18 mouse cellular contexts compared by ENCODE assay signal in genomic region chr10:4604527-4605209, GRCm38 (mm10). TPM values are rescaled to one million over a fixed set of nuclear protein-coding genes. Genes with fewer than 3 reads are reported as not detected.
DNase-seq lines count a peak whose midpoint lies in the region; ATAC-seq and TF ChIP-seq lines count a peak whose summit lies in the region.
"Had no signal": no experiment of that assay in that cellular context is flagged by ENCODE, and none has a peak within 500 bp of the region (broad histone marks: within the 10 kb centered on the region; RNA-seq: fewer than 3 reads in every experiment).

No protein-coding gene starts in this region.

- H3K9ac ChIP-seq in liver, embryonic 14.5 days (replicated peaks), result no peak overlapping the region
- H3K9ac ChIP-seq in liver, embryonic 11.5 days (ENCODE audit: low read depth, low read length), result no peak overlapping the region
- H3K9ac ChIP-seq in liver, embryonic 16.5 days (ENCODE audit: low read depth, low read length), result no peak overlapping the region
- no peak overlapping the region for H3K9ac ChIP-seq in forebrain, embryonic 11.5 days (ENCODE audit: low read length)
- H3K9ac ChIP-seq: embryonic facial prominence, embryonic 13.5 days; heart, embryonic 12.5 days; hindbrain, embryonic 14.5 days had no signal

- no peak overlapping the region for H3K4me2 ChIP-seq in liver, embryonic 14.5 days (ENCODE audit: low read depth)
- H3K4me2 ChIP-seq in liver, embryonic 11.5 days, result no peak overlapping the region
- no peak overlapping the region for H3K4me2 ChIP-seq in liver, embryonic 16.5 days (ENCODE audit: low read depth, low read length)
- no peak overlapping the region for H3K4me2 ChIP-seq in forebrain, embryonic 11.5 days (ENCODE audit: low read depth, low read length, severe bottlenecking)
- H3K4me2 ChIP-seq: embryonic facial prominence, embryonic 13.5 days; heart, embryonic 12.5 days; hindbrain, embryonic 14.5 days had no signal

- peak; percentile 29 for DNase-seq in adrenal gland, adult 8-10 months
- DNase-seq in adrenal gland, adult 18-20 months (ENCODE audit: low spot score in 2 of 2), result no peak
- no peak for DNase-seq in liver, embryonic 14.5 days (ENCODE audit: low read depth in 3 of 3, low spot score in 3 of 3)
- DNase-seq in liver, embryonic 11.5 days (ENCODE audit: low spot score), result no peak
- DNase-seq in forebrain, embryonic 11.5 days (ENCODE audit: low spot score), result no peak
- DNase-seq in spleen, postnatal 4 days (ENCODE audit: low spot score in 2 of 2), result no peak
- DNase-seq: adrenal gland, postnatal 10 days; cerebellum, adult 11-12 months; cerebellum, adult 9-10 months; cerebellum, postnatal 25 days; gastrocnemius, postnatal 10 days; heart, adult 2 months had no signal

- ATAC-seq in liver, embryonic 14.5 days (ENCODE audit: insufficient read depth), result peak; percentile 53; the same call in 1 of the 2 replicates
- ATAC-seq in liver, embryonic 11.5 days (replicated peaks; ENCODE audit: low FRiP score), result no peak
- ATAC-seq in liver, embryonic 16.5 days (ENCODE audit: low read depth), result peak; percentile 91
- no peak for ATAC-seq in forebrain, embryonic 11.5 days (replicated peaks; ENCODE audit: low FRiP score)
- ATAC-seq: forebrain, embryonic 14.5 days had no signal

- H3K4me3 ChIP-seq in liver, embryonic 14.5 days (ENCODE audit: insufficient read depth in 1 of 2, low read depth in 2 of 2, low read length in 2 of 2), result no peak overlapping the region
- H3K4me3 ChIP-seq in liver, embryonic 11.5 days (ENCODE audit: low read depth, low read length), result no peak overlapping the region
- H3K4me3 ChIP-seq in liver, embryonic 16.5 days (ENCODE audit: low read depth, low read length), result no peak overlapping the region
- H3K4me3 ChIP-seq in forebrain, embryonic 11.5 days (ENCODE audit: low read depth, low read length), result no peak overlapping the region
- H3K4me3 ChIP-seq: embryonic facial prominence, embryonic 13.5 days; heart, adult 2 months; heart, embryonic 12.5 days; hindbrain, embryonic 10.5 days had no signal

- H3K9me3 ChIP-seq in liver, embryonic 14.5 days (ENCODE audit: control insufficient read depth, low read length), result no peaks in the 10 kb centered on the region
- peaks cover 3% of the 10 kb centered on the region; the same call in 1 of the 2 replicates for H3K9me3 ChIP-seq in liver, embryonic 11.5 days (ENCODE audit: control insufficient read depth, low read length)
- peaks cover 2% of the 10 kb centered on the region; the same call in 1 of the 2 replicates for H3K9me3 ChIP-seq in liver, embryonic 16.5 days (replicated peaks; ENCODE audit: control insufficient read depth, low read length)
- H3K9me3 ChIP-seq in forebrain, embryonic 11.5 days (ENCODE audit: control insufficient read depth, low read length), result no peaks in the 10 kb centered on the region; the same call in 1 of the 2 replicates
- H3K9me3 ChIP-seq: embryonic facial prominence, embryonic 13.5 days had no signal

- 40% methylated on average over 4 of the region's 4 CpGs for WGBS in liver, embryonic 14.5 days (ENCODE audit: insufficient replicate concordance)
- 60% methylated on average over 4 of the region's 4 CpGs for WGBS in liver, embryonic 11.5 days
- 44% methylated on average over 4 of the region's 4 CpGs for WGBS in liver, embryonic 16.5 days (ENCODE audit: insufficient replicate concordance)
- 88% methylated on average over 4 of the region's 4 CpGs for WGBS in forebrain, embryonic 11.5 days

- no peak for TF ChIP-seq EP300 in liver, embryonic 14.5 days (IDR thresholded peaks at IDR 0.05; ENCODE audit: low read depth)

- no peak overlapping the region for H3K27ac ChIP-seq in liver, embryonic 14.5 days
- no peak overlapping the region for H3K27ac ChIP-seq in liver, embryonic 11.5 days (ENCODE audit: low read depth, low read length)
- H3K27ac ChIP-seq in liver, embryonic 16.5 days (ENCODE audit: low read length), result peak overlapping the region; percentile 49
- no peak overlapping the region for H3K27ac ChIP-seq in forebrain, embryonic 11.5 days (ENCODE audit: low read depth, low read length)
- H3K27ac ChIP-seq: embryonic facial prominence, embryonic 13.5 days; heart, adult 2 months; hindbrain, embryonic 10.5 days; hindbrain, embryonic 14.5 days had no signal

- H3K36me3 ChIP-seq in liver, embryonic 14.5 days (replicated peaks; ENCODE audit: control insufficient read depth, insufficient read depth, low read depth), result no peaks in the 10 kb centered on the region
- no peaks in the 10 kb centered on the region for H3K36me3 ChIP-seq in liver, embryonic 11.5 days (ENCODE audit: control insufficient read depth, insufficient read depth, low read length)
- H3K36me3 ChIP-seq in liver, embryonic 16.5 days (ENCODE audit: control insufficient read depth, insufficient read depth), result no peaks in the 10 kb centered on the region
- H3K36me3 ChIP-seq in forebrain, embryonic 11.5 days (ENCODE audit: control insufficient read depth, insufficient read depth, low read length), result no peaks in the 10 kb centered on the region
- H3K36me3 ChIP-seq: embryonic facial prominence, embryonic 13.5 days; heart, embryonic 12.5 days; hindbrain, embryonic 10.5 days had no signal

- H3K4me1 ChIP-seq in liver, embryonic 14.5 days (replicated peaks; ENCODE audit: control insufficient read depth in 2 of 2, insufficient read depth in 2 of 2, low read length in 1 of 2), result 0 out of 4 replicates have a peak, but pooled peaks cover 0 to 2% of the 10 kb centered on the region in 2 experiments
- no peaks in the 10 kb centered on the region for H3K4me1 ChIP-seq in liver, embryonic 11.5 days (replicated peaks; ENCODE audit: control insufficient read depth, insufficient read depth, low read length)
- H3K4me1 ChIP-seq in liver, embryonic 16.5 days (ENCODE audit: control insufficient read depth, low read depth, low read length), result no peaks in the 10 kb centered on the region; the same call in none of the 2 replicates
- H3K4me1 ChIP-seq in forebrain, embryonic 11.5 days (replicated peaks; ENCODE audit: control insufficient read depth, insufficient read depth, low read length), result no peaks in the 10 kb centered on the region
- H3K4me1 ChIP-seq: embryonic facial prominence, embryonic 13.5 days; heart, embryonic 12.5 days; hindbrain, embryonic 10.5 days had no signal

- H3K27me3 ChIP-seq in liver, embryonic 14.5 days (ENCODE audit: control insufficient read depth, insufficient read depth, low read length), result no peaks in the 10 kb centered on the region
- H3K27me3 ChIP-seq in liver, embryonic 11.5 days (replicated peaks; ENCODE audit: control insufficient read depth, insufficient read depth, low read length), result no peaks in the 10 kb centered on the region
- no peaks in the 10 kb centered on the region for H3K27me3 ChIP-seq in liver, embryonic 16.5 days (ENCODE audit: control insufficient read depth, insufficient read depth, low read depth, low read length)
- H3K27me3 ChIP-seq in forebrain, embryonic 11.5 days (ENCODE audit: control insufficient read depth, insufficient read depth, low read length), result no peaks in the 10 kb centered on the region
- H3K27me3 ChIP-seq: heart, embryonic 12.5 days had no signal

- no peak for TF ChIP-seq CTCF in liver, embryonic 14.5 days (IDR thresholded peaks at IDR 0.05; ENCODE audit: low read depth)

RNA-seq across cellular contexts. Expression of gene Esr1, which starts 6.7 kb away (rescaled TPM):
- 10 to 100 TPM; 27.6 to 36.1 (median 30.4) TPM for total RNA-seq in adrenal gland, adult 8-10 months (2022)
- total RNA-seq in adrenal gland, adult 18-20 months (2021), result 10 to 100 TPM; 19.7 to 28.7 TPM
- polyA plus RNA-seq in liver, embryonic 14.5 days (2012; rRNA removed), result 0.06 and 0.08 TPM in 2 replicates
- 0.13 and 0.29 TPM in 2 replicates for polyA plus RNA-seq in liver, embryonic 14.5 days (2014; fragmentation: Nextera tagmentation; extraction: Ambion mirVana)
- 0.05 and 0.14 TPM in 2 replicates for polyA plus RNA-seq in liver, embryonic 11.5 days (2014; fragmentation: Nextera tagmentation; extraction: Ambion mirVana)
- 0.36 and 0.47 TPM in 2 replicates for polyA plus RNA-seq in liver, embryonic 16.5 days (2015; fragmentation: Nextera tagmentation; extraction: Ambion mirVana)
- polyA plus RNA-seq in forebrain, embryonic 11.5 days (2014; fragmentation: Nextera tagmentation; extraction: Ambion mirVana), result 0.13 TPM in 1 of 2 replicates, not detected in the other

Comparison
In these comparisons a context has a peak if more than half of its experiments do, and no peak if none do; other contexts are left out.
1. ATAC-seq: peak in liver, embryonic 14.5 days (single experiment) and liver, embryonic 16.5 days (single experiment); none in liver, embryonic 11.5 days (single experiment) and forebrain, embryonic 11.5 days (single experiment).